Mouse (Mus musculus) T-cell, adult 2 months (primary cell): ENCODE data around the gene Sars.

Experiments
- DNase-seq: peaks from one replicate; pipeline ENCODE4 v3.0.0; 2022; ENCODE audit warnings: low spot score

Sars gene

GRCm38 (mm10) chr3:108424944-108425623 is 19.9 kb downstream of the Sars start:
- DNase-seq = no peak

DNA sequence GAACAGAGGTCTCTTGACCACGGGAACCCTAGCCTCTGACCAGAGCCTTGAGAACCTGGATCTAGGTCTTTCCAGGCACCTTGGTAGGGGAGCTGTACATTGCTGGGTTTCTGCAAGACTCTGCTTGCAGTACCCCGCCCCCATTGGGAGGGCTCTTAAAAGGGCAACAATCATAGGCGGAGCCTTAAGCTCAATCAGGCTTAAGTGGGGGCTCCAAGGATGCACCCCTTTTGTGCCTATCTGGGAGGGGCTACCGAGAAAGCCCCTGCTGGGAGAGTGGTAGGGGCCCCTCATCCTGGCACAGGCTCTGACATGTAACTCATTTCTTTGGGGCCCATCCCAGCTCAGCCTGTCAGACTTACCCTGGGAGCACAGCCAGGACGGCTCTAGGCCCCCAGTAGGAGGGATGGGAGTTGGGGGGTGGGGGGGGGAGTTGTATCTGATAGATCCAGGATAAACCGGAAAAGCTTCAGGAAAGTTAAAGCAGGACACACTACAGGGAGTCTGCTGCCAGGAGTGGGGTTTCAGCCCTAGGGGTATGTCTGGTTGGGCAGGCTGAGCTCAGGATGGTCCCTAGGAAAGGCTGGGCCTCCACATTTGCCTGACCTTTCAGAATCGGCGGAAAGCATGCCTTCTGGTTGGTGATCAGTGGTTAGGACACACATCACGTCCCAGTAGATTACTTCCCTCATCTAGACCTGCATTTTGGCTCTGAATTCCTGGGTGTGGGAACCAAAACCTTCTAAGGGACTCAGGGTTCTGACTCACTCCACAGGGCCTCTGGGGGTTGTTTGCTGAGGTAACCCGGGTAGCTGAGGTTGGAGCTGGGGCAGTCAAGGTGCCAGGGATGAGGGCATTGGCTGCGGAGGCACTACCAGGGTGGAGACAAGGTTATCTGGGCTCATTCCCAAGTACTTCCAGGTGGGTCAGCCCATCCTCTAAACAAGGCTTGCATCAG is 20.9 kb downstream of the Sars start:
- DNase-seq = peak; percentile 29

- no peak for DNase-seq
Measured at GRCm38 (mm10) chr3:108423006-108423405, 22.0 kb downstream of the Sars start.

DNA sequence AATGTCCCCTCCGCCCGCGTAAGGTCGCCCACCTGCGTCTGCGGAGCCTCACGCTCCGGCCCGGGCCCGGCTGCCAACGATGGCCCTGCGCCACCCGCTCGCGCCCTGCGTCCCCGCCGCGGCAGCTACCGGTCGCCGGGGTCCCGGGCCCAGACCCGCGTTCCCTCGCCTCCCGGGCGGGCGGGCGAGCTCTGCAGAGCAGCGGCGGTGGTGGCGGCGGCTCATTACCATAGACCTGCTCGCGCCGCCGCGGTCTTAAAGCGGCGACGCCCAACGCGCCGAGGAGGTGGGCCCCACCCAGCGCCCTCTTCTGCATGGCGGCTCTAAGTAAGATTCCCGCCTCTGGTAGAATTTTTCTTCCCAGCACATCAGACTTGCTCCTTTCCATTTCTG is 29.2 kb downstream of the Sars start:
- DNase-seq = peak; percentile 73

GRCm38 (mm10) chr3:108414857-108415830 is 29.9 kb downstream of the Sars start, which contains the start of gene Celsr2:
Gene Celsr2 (minus strand): TSS chr3:108415552.
- DNase-seq = no peak

GRCm38 (mm10) chr3:108413634-108414360 is 31.2 kb downstream of the Sars start:
- DNase-seq = no peak

DNA sequence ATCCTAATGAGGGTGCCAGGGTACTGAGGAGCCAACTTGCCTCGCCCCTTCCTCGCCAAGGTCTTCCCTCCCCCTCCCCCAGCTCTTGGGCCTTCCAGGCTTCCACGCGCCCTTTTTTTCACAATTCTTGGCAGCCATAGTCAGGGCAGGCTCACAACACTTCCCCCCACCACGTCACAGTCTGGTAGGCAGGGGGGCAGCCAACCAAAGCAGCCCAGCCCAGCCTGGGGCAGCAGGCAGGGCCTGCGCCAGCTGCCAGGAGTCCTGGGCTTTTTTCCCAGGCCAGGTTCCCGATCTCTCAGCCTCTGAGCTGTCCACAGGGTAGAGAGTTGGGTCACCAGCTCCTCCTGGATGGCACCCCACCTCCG is 33.3 kb downstream of the Sars start:
- no peak for DNase-seq

DNA sequence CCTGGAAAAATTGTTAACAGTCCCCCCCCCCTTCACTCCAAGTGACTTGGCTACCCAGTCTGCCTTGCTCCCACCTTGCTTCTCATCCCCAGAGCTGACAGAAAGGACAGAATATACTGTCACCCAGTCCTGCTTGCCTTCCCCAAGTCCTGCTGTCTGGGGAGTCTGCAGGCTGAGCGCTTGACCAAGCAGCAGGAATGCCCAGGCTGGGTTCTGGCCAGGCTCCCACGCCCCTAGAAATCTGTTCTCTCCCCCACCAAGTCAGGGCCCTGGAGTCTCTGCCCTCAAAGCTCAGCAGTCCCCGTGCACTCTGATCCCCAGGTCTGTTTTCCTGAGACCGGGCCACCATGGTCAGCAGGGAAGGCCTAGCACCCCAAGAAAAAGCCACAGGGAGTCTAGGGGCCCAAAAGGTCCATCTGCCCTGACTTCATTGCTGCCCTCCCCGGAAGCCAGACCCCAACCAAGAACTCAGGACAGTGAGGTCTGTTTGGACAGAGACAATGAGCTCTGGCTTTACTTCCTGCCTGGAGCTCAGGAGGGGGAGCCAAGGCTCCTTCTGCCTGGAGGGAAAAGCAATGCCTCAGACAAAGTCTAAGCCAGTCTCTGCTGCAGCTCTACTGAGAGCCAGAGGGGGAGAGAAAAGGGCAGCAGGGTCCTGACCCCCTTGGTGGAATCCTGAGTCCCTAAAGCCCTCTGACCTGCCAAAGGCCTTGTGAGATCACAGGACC is 33.8 kb downstream of the Sars start:
- DNase-seq = no peak

DNA sequence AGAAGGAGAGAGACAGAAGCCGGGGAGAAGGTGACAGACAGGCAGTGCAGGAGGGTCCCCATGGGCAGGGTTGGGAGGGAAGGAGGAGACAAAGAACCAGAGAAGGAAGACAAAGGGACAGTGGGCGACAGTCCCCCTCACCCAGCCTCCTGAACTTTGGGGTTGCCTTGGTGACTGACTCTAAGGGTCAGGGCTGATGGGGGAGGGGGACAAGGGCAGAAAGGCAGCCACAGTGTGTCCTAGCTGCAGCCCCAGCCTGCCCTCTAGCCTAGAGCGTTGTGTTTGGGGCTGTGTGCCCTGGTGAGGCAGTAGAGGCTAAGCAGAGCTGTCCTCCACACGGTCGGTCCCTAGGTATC is 34.7 kb downstream of the Sars start:
- no peak for DNase-seq

- DNase-seq = no peak
Measured at GRCm38 (mm10) chr3:108409656-108410358, 35.2 kb downstream of the Sars start.

GRCm38 (mm10) chr3:108408517-108409008 is 36.4 kb downstream of the Sars start:
- no peak for DNase-seq

DNA sequence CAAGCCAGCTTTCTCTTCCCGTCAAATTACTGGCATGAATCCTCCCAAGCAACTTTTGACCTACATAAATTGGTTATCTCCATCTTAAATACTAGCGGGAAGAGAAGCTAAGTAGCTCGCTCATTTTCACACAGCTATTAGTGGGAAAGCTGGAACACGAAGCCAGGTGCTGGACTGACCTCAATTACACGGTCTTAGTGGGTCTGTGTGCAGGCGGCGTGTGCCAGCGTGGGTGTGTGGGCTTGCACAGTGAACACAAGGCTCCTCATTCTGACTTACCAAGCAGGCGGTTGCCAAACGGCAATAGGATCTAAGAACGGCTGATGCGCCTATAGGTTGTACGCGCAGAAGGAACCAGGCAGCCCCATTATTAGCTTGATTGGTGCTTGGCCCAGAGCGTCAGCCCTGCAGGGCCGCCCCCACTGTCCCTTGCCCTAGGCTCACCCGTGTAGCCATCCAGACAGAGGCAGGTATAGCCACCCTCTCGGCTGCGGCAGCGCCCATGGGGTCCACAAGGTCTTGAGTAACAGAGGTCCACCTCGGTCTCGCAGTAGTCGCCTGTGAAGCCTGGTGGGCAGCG is 38.6 kb downstream of the Sars start:
- no peak for DNase-seq

DNA sequence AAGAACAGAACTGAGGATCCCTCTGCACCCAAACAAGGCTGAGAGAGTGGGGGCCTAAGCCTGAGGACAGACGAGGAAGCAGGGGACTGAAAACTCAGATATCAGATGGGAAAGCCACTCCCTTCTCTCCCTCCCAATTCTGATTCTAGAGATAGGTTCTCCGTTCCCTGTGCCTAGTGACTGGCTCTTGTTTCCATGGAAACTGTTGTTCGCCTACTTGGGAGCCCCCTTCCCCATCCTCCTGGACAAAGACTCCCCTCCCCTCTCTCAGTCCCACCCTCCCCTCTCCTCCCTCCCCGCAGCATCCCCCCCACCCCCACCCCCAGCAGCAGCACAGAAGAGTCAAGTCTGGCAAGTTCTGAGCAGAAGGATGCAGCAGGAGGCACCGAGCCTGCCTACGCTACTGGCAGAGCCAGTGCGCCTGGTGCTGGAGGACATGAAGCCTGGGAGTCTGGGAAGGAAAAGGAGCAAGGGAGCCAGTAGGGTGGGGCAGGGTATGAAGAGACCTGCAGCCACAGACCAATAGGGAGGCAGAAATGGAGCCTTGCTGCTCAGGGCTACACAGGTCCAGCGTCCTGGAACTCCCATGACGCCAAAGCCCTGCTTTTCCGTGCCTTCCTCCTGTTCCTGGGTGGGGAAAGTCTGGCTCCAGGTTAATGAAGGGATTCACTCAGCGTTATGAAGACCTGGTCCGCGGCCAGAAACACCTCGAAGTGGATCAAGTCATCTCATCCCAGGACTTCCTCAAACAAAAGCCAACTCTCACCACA is 39.3 kb downstream of the Sars start:
- DNase-seq = no peak

- no peak for DNase-seq
Measured at GRCm38 (mm10) chr3:108402528-108402920, 42.5 kb downstream of the Sars start.

GRCm38 (mm10) chr3:108401692-108402527 is 43.1 kb downstream of the Sars start:
- peak; percentile 96 for DNase-seq

GRCm38 (mm10) chr3:108400442-108400841 is 44.6 kb downstream of the Sars start:
- no peak for DNase-seq

GRCm38 (mm10) chr3:108398281-108398680 is 46.7 kb downstream of the Sars start:
- no peak for DNase-seq

- no peak for DNase-seq
Measured at GRCm38 (mm10) chr3:108392793-108393192, 52.2 kb downstream of the Sars start.
